Mouse (Mus musculus): ENCODE data around the gene Gng7.

- TF ChIP-seq GABPA (IDR thresholded peaks at IDR 0.05; ENCODE audit: insufficient replicate concordance, low read depth, low read length) (no peak), BHLHE40 (IDR thresholded peaks at IDR 0.05; ENCODE audit: low read depth, low read length) (no peak), CTCF (conservative IDR thresholded peaks at IDR 0.05 in 1 of 2, IDR thresholded peaks at IDR 0.05 in 1 of 2; ENCODE audit: low read depth in 2 of 2, low read length in 2 of 2) (no peak), USF2 (conservative IDR thresholded peaks at IDR 0.05; ENCODE audit: low read depth, low read length) (no peak), RAD21 (IDR thresholded peaks at IDR 0.05; ENCODE audit: low read depth, low read length) (no peak), HCFC1 (IDR thresholded peaks at IDR 0.05; ENCODE audit: low read depth, low read length) (no peak), CHD2 (IDR thresholded peaks at IDR 0.05; ENCODE audit: low read length) (no peak), POLR2A (IDR thresholded peaks at IDR 0.05; ENCODE audit: low read depth, low read length) (no peak), EP300 (IDR thresholded peaks at IDR 0.05; ENCODE audit: low read length) (no peak)
These were observed 12.6 kb upstream of the Gng7 start for GRCm38 (mm10) chr10:81027331-81027730.

Data from CH12.LX (cell line).